Mouse (Mus musculus) heart, adult 11 months (tissue): ENCODE measurements around the gene Olfr1501.
A peak's percentile ranks its signal among the peaks of the same experiment; 100 is the strongest.
"Not testable (repeated sequence)": the region's sequence is repeated elsewhere in the genome, so short reads cannot be mapped to it uniquely, and the experiment has no call there.

Source experiments
- DNase-seq: peaks from one replicate; pipeline ENCODE4 v3.0.0; 2022

The Olfr1501 gene

DNA sequence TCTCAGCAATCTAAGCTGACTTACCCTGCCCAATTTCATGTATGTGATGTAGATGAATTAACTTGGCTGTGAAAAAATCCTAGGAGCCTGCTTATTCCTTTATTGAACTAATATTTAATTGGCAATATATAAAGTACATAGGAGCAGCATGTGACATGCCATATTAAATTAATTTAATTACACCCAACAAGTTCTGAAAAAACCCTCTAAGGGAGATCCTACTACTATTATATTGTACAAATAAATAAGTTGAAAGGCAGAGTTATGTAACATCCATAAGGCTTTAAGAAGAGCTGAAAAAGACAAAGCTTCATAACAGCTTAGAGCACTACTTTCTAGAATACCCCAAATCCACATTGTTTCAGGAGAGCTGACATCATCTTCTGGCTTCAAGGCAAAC, at the start of gene Olfr1501:
Gene Olfr1501, minus strand, starts transcription at position 101 of the 400 bp plus-strand sequence.
- DNase-seq = not testable (repeated sequence)

DNA sequence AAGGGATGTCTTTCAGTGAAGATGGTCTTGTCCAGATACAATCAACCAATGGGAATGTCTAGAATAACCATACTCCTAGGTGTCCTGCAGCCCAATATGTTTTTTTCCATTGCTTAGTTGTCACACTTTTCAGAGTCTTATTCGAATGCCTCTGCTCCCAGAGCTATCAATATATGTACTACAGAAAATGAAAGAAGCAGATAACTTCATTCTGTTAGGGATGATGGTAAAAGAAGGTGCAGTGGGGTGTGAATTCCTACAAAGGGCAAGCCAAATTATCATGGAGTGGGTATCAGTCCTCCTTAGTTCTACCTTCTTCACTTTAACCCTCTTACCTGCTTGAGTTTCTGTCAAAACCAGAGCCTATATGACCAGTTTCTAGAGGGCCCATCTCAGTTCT, 47.3 kb upstream of the Olfr1501 start, which contains the start of gene Olfr1504:
Gene Olfr1504, minus strand, starts transcription at position 101 of the 400 bp plus-strand sequence.
- DNase-seq = no peak

DNA sequence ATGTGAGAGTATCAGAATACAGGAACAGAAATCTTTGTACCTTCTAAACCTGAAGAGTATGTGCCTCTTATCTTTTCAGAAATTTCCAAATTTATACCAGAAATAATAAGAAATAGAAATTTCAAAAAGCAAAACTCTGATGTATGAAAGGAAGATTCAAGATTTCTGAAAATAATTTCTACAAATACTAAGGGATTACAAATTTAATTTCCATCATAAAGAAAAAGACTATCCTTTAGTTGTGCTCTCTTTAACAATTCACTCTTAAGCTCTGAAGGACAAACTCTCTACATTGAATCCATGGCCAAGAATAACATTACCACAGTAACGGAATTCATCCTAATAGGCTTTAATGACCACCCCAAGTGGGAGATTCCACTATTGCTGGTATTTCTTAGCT, 11.0 kb upstream of the Olfr1501 start, which contains the start of gene Olfr1502:
Gene Olfr1502, plus strand, starts transcription at position 301 of the 400 bp plus-strand sequence.
- no peak for DNase-seq

DNA sequence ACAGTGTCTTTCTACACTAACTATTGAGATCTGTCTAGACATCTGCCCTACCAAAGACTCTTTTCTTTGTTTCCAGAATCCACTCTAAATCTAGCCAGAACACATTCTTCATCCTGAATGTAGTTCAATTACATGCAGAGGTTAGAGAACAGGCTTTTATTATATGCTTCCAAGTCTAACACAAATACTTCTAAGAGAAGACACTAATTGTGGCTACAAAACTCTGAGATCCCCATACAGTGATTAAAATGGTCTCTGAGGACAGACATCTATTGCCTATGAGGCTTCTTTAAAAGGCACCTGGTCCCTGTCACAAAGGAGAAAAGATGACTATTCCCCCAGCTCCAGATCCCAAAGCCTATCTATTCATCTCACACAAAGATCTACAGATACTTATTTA, 20.1 kb downstream of the Olfr1501 start, which contains the start of gene Olfr1500:
Gene Olfr1500, minus strand, starts transcription at position 101 of the 400 bp plus-strand sequence.
- no peak for DNase-seq

DNA sequence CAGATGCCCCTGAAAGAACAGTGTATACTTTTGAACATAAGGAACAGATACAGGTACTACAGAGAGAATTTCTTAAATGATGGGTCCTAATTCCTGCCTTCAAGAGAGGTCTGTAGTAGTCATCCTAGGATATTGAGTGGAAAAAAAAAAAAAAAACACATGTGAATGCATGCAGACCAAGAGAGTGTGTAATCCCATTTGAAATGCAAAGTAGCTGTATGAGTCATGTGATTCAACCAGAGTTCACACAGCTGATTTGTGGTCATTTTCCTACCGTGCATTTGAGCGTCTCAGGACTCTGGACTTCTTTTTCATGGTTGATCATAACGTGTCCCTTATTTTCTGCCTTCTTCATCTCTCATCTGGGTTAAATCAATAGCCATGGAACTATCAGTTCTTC, 22.0 kb downstream of the Olfr1501 start:
- DNase-seq = no peak

DNA sequence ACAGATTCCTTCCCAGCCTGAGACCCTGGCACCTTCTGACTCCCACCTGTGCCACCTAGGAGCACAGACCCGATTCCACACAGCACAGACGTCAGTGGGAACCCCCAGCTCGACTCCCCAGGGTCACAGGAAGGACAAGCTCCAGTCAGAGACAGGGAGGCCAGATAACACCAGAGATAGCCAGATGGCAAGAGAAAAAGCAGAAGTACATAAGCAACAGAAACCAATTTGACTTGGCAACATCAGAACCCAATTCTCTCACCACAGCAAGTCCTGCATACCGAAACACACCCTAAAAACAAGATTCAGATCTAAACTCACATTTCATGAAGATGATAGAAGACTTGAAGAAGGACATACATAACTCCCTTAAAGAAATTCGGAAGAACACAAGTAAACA, 29.6 kb downstream of the Olfr1501 start:
- peak; percentile 81 for DNase-seq

DNA sequence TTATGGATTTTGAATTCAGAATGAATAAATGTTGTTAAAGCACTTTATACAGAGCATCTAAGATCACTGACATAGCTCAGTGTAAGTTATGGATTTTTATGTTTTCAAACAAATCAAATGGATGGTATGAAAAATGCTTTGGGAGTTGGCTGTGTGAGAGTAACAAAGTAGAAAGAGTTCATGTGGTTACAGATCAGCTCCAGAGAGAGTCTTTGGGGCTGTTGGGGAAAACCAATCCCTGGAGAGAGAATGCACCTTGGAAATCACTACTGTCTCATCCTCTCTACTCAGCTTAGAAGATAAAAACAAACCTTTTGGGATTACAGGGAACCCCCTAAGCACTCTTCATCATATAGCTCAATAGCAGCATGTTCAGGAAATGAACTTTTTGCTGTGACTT, 31.1 kb downstream of the Olfr1501 start, which contains the start of gene Olfr1499:
Gene Olfr1499, minus strand, starts transcription at position 101 of the 400 bp plus-strand sequence.
- DNase-seq = no peak

DNA sequence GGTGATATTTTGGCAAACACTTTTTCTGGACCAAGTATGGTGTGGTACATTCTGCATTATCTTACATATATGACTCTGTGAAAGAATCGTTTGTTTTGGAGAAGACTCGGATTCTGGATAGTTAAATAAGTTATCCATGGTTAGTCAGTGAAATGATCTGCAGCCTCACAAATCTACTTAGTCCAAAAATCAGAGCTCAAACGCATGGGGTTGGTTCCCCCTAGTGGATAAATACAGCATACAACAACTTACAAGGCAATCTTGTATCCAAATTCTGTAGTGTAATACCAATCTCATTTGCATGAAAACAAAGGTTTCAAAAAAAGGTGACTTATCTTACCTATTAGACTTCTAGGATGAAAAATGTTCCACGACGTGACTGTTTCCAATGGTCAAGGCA, 31.7 kb downstream of the Olfr1501 start:
- no peak for DNase-seq

DNA sequence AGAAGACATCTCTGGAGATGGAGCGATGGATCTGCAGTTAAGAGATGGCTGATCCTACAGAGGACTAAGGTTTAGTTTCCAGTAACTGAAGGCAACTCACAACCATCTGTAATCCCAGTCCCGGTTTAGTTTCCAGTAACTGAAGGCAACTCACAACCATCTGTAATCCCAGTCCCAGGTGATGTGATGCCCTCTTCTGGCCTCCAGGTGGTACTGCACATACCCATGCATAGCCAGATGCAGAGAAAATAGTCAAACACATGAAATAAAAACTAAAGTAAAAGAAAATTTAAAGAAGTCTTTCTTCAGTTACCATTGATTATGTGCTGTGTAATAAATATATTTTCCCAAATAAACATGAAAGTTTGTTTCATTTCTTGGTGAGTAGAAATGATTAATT, 37.7 kb downstream of the Olfr1501 start:
- DNase-seq = no peak

DNA sequence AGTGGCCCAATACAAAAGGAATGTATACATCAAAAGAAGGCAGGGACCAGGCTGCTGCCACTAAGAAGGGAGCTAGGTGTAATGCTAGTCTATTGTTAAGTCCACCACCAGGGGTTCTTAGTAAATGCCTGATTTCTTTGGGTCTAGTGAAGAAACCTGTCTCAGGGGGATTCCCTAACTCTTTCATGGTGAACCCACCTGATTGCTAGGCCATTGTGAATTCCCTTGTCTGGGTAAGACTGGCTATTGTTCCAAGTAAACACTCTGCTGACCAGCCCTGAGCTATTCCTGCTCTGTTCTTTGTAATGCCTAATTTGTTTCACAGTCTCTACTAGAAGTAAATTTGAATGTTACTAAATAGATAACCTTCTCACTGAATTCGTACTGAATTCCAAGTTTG, 45.0 kb downstream of the Olfr1501 start:
- DNase-seq = not testable (repeated sequence)

DNA sequence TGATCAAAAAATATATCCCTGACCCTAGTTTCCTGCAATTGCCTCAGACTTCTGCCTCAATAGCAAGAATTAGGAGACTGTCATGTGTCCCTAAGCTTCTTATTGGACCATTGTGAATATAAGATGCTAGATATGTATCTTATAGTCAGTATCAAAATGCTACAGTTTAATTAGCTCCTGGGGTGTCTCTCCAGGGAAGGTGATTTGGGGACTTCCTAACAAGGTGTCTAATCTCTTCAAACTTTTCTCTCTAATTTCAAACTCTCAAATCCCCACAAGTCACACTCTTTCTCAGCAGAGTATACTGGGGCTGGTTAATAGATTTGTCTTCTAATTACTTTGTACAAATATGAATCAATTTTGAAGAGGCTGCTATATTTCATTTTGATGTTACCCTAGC, 52.4 kb downstream of the Olfr1501 start, which contains the start of gene Olfr1497:
Gene Olfr1497, minus strand, starts transcription at position 101 of the 400 bp plus-strand sequence.
- DNase-seq = no peak
